Mouse (Mus musculus): ENCODE data around the gene Akr1c12.

DNA sequence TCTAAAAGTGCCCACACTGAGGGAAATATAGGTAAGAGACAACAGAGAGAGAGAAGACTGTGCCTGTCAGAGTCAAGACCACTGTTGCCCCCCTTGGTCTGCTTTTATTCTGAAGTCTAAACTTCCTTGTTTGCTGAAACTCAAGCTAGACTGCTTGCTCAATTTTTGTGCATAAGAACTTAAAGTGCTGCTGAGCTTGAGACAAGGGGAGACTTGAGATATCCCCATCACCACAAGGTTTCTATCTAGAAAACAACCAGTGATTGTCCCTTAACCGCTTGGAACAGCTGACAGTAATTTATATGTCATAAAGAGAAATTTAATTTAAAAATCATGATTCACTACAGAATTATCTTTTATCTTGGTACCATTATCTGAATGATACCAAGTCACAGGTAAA is 46.1 kb downstream of the Akr1c12 start:
- no peak for TF ChIP-seq CTCF (conservative IDR thresholded peaks at IDR 0.05; ENCODE audit: low read length)
- TF ChIP-seq POU5F1 (IDR thresholded peaks at IDR 0.05; ENCODE audit: borderline replicate concordance, low read length): no peak
- no peak for TF ChIP-seq NANOG (IDR thresholded peaks at IDR 0.05; ENCODE audit: borderline replicate concordance, low read length)

Data from E14TG2a.4 (cell line).